Mouse (Mus musculus) spleen, adult 10 weeks (tissue): ENCODE data around the gene 4930578C19Rik. TPM values are rescaled to one million over a fixed set of nuclear protein-coding genes. Genes with fewer than 3 reads are reported as not detected.

Experiments used
- polyA plus RNA-seq: library from polyadenylated mRNA; stranded (reverse); fragments of 350-450 nt; fragmentation: Illumina TruSeq; extraction: RNeasy Lipid Tissue Mini Kit (QIAGEN cat#74804); gene quantifications from one replicate; pipeline ENCODE4 v1.2.3, GENCODE M21; 2015; ENCODE audit warnings: low replicate concordance; ENCODE audit not compliant: insufficient read depth

The 4930578C19Rik gene
- polyA plus RNA-seq = 0.33 TPM

DNA sequence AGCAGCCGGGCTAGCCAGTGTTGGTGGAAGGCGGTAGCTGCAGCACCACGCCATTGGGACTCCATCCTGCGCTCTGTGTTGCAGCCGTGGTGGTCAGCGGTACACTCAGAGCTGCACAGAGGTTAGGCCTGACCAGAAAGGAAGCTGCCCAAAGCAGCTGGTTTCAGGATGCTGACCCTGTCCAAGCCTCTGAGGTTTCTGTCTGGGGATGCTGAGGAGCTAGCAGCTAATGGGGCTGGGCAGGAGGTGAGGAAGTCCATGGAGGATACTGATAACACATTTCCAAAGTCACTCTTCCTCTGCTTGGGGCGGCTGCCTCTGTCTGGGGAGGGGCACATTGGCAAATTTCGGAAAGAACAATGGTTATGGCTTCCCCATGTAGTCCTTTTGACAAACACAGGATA lies at the start of gene 4930578C19Rik:
Gene 4930578C19Rik, minus strand, starts transcription at position 200 of the 404 bp plus-strand sequence.

